Mouse (Mus musculus) large intestine, adult 2 months (tissue): Measurements from ENCODE around the gene Vmp1. TPM values are rescaled to one million over a fixed set of nuclear protein-coding genes. Genes with fewer than 3 reads are reported as not detected.

ENCODE experiments used
- DNase-seq: peaks from one replicate; pipeline ENCODE4 v3.0.0-alpha.2; 2012; ENCODE audit warnings: low read depth, low spot score
- WGBS: fragments of 180-500 bp; shearing (Covaris S2); methylation state at CpG from one replicate; pipeline ENCODE4 v1.1.7; 2018; 5-methylcytosine and 5-hydroxymethylcytosine counted together
- polyA plus RNA-seq: library from polyadenylated mRNA; depleted of rRNA; stranded (reverse); fragments of >200 nt; gene quantifications from 2 replicates; pipeline ENCODE4 v1.2.3, GENCODE M21; 2012

Vmp1 gene
- polyA plus RNA-seq, 1 experiment: 147 TPM

GRCm38 (mm10) chr11:86590066-86590465 lies 93.6 kb downstream of the Vmp1 start:
- DNase-seq: no peak
- WGBS: 65% methylated on average over 4 of the region's 4 CpGs

DNA sequence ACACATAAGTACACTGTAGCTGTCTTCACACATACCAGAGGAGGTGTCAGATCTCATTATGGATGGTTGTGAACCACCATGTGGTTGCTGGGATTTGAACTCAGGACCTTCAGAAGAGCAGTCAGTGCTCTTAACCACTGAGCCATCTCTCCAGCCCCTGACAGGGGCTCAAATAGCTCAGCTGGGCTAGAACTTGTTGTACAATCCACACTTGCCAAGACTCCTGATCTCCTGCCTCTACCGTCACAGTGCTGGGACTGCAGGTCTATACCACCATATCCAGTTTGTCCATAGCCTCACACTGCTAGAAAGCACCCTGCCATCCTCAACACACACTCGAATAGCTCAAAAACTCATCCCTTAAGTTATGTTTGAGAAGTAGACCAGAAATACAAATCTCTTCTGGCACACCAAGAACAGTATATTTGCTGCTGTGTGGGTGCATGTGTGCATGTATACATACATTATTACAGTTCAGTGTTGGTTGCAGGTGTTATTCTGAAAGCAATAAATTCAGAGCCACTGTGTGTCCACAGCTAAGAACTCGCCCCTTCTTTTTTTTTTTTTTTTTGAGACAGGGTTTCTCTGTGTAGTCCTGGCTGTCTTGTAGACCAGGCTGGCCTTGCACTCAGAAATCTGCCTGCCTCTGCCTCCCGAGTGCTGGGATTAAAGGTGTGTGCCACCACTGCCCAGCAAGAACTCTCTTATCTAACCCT lies 94.9 kb downstream of the Vmp1 start:
- WGBS: 61% methylated on average over 4 of the region's 4 CpGs
- DNase-seq: no peak

DNA sequence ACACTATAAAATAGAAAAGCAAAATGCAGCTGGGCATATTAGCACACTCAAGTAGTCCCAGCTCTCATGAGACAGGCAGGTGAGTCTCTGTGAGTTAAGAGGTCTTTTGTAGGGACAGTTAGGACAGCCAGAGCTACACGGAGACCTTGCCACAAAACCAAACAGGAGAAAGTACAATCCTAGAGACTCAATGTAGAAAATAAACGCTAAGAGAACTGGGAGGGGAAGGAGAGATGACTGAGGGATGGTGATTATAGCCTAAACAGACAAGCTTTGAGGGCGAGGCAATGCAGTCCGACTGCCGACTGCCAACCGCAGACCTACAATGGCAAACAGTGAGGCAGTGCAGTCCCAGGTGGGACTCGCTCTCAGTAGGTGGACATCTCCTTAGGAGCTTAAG lies 95.8 kb downstream of the Vmp1 start:
- no peak for DNase-seq
- WGBS: 11% methylated on average over 7 of the region's 7 CpGs

DNA sequence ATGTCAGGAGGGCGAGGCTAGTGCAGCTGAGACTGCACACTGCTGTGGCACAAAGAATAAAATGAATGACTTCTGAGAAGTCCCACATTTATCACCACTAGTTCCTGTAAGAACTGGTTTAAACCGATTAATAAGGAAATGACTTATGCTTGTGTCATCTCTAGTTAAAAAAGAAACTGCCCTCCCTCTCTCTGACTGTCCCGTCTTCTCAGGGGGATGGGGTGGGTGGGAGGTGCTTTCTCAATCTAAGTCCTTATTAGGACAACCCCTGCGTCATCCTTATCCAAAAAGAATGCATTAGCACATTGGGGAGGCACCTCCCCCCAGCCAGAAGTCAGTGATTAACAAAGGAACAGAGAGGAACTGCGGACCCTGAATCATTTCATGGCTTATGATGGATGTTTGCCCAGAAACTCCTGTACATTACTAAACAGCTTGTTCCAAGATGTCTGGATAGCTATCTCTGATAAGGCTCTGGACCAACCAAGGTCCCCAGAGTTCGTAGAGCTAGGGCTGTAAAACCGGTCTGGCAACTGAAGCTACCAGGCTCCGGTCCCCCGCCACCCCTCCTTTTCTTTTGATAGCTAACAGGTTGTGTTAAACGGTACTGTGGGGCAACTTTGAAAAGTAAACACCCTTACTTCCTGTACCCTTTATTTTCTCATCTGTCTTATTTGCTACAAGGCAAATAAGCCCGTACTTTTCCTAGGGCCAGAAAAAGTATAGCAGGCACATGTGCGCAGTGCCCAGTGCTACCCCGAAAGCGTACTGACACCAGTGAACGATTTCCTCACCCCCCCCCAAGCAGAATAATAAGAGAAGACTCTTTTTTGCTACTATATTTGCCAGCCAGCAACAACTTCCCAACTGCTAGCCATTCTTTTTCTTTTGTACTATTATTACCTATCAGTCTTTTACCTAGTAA lies 96.5 kb downstream of the Vmp1 start:
- no peak for DNase-seq
- under 1% methylated on average over 15 of the region's 15 CpGs for WGBS

DNA sequence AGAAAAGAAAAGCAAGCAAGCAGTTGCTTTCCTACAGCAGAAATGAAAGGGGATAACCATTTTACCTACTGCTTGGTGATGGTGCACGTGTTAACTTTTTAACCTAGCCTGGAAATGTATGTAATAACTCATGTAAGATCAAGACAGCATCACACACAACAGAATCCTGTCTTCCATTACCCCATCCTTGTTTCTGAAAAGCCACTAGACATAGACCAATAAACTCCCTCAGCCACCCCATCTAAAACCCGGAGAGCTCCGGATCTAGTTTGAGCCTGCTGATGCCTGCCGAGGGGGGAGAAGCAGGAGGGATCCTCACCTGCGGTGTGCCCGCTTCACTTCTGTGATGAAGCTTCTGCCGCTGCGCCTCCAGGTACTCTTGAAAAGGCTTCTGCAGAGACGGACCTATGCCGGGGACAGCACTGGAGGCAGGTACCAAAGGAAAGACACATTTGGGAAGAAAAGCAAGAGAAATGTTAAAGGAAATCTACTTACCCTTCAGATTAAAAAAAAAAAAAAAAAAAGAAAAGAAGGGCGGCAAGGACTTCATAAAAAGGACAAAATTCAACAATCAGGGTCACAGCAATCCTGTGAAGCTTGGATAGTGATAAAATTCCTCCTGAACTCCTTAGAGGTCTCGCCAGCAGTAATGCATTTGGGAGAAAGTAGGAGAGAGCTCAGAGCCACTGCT lies 97.3 kb downstream of the Vmp1 start:
- 1% methylated on average over 12 of the region's 12 CpGs for WGBS
- no peak for DNase-seq

GRCm38 (mm10) chr11:86585598-86585984 lies 98.0 kb downstream of the Vmp1 start:
- WGBS: 2% methylated on average over 3 of the region's 3 CpGs
- no peak for DNase-seq

DNA sequence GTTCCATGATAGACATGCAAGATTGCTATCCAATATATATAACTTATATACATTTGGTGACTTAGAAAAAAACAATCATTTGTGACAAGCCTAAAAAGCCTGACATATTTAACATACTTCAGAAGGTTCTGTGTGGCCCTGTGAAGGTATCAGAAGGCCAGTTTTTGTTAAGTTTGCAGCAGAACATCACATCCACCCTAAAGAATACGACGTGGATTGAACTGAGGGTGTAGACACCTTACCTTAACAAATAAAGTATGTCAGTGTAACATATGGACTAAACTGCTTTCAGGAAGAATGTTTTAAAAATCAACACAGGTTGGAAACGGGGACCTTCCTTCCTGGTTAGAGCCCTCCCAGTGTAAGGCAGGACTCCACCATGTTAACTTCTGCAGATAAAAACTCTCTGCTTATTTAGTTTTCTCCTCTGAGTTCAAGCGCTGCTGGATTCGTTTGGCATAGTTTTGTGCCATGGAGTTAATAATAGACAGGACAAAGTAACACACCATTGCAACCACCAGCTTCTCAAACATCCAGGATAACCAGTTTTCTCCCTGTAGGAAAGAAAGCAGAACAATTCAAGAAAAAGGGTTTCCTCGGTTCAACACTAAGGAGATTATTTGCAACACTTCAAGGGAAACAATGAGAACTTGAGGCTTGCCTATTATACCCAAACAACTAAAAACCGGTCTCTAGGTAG lies 98.6 kb downstream of the Vmp1 start:
- no peak for DNase-seq
- WGBS: 9% methylated on average over 7 of the region's 7 CpGs

GRCm38 (mm10) chr11:86583990-86584897 lies 99.4 kb downstream of the Vmp1 start:
- DNase-seq: no peak
- WGBS: 16% methylated on average over 14 of the region's 14 CpGs

GRCm38 (mm10) chr11:86583313-86583825 lies 100.3 kb downstream of the Vmp1 start:
- no peak for DNase-seq
- WGBS: 30% methylated on average over 3 of the region's 3 CpGs

- DNase-seq: no peak
- WGBS: 36% methylated on average over 7 of the region's 7 CpGs
Observed at GRCm38 (mm10) chr11:86582543-86583260, 100.9 kb downstream of the Vmp1 start.

- no peak for DNase-seq
- 18% methylated on average over 12 of the region's 12 CpGs for WGBS
Observed at GRCm38 (mm10) chr11:86581943-86582542, 101.6 kb downstream of the Vmp1 start.

GRCm38 (mm10) chr11:86581250-86581753 lies 102.3 kb downstream of the Vmp1 start:
- DNase-seq: no peak
- WGBS: 4% methylated on average over 11 of the region's 11 CpGs

DNA sequence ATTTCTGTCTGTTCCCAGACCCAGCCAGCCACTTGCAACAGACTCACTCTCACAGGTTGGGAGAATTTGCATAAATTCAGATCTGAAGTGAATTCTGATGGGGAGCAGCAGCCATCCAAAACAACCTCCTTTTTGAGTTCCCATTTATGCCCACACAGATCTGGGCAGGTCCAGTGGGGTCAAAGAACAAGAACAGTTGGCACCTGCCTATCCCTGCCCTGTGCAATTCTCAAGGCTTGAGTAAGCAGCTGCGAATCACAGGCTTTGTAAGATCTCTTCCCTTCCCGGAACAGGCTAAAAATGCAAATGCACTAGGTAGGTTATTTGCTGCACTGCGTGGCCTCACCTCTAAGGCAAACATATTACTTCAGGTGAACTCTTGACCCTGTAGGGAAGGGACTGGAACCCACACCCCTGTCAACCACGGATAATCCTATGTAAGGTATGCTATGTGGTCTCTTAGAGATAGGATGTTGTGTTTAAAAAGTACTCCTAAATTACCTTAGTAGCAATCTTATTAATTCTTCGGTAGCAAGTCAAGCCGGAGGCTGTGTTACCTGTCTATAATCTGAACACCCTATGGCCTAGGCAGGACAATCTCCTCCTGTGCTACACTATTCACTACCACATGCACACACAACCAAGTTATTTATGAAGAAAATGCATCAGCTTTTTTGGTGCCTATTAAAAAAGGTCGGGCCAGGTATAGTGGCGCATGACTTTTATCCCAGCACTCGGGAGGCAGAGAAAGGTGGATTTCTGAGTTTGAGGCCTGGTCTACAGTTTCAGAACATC lies 103.1 kb downstream of the Vmp1 start:
- no peak for DNase-seq
- 25% methylated on average over 9 of the region's 9 CpGs for WGBS

DNA sequence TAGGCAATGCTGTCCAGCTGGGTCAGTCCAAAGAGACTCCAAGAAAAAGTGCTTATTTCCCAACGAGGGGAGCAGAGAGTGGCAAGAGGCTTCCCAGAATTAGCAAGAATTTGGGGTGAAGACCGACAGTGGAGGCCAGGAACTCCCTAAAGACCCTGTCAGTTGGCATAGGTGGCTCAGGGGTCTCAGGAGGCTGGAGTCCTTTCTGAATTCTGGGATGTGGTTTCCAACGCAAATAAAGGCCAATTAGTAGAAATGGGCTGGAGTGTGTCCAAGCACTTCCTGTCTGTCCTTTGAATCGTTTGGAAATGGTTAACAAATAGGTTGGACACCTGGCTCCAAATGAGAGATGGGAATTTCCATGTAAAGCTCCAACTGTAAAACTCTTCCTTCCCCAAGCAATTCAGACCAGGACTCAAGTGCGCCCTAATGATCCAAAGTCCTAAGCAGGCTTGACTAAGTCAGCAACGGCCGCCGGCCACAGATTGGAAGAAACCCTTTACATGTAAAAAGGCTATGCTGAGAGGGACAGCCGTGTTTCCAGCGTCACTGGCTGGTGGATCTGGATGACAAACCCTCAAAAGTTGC lies 103.8 kb downstream of the Vmp1 start:
- WGBS: 23% methylated on average over 10 of the region's 10 CpGs
- no peak for DNase-seq

DNA sequence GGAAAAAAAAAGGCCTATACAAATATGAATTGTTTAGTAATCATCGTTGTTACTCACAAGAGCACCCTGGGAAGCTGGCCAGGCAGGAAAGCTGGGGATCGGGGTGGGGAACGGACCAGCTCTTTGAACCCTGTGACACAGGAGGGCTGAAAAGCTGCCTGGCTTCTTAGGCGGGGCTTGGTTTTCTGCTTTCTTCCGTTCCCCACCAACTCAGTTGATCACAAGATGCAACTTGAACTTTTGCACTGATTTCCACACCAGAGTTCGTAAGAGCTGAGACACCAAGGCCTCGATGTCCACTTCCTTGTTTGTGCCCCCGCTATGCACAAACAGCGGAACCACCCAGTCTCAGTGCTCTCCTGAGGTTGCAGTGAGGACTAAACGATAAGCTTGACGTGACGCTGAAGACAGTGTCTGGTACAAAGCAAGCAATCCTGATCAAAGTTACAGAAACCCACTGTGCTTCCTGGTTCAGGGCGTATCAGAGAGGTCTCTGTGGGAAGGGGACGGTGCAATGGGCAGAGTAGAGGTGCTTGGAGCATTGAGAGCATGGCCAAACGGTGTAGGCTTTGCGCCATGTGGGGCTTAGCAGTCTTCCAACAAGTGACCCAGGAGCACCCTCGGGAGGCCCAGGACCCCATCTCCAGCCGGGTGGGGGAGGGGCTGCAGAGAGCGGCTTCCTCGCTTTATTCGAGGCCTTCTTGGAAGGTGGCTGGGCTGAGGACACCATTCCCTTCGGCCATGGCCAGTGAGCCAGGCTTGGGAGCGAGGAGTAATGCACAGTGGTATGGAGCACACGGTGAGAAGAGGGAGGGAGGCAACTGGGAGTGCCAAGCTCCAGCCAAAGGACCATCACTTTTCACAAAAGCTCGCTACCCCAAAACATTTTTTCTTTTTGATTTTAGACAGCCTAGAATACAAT lies 104.6 kb downstream of the Vmp1 start:
- WGBS: 23% methylated on average over 25 of the region's 25 CpGs
- no peak for DNase-seq
